Mouse (Mus musculus) bone marrow, adult 2 months (tissue): ENCODE results near the gene Ufsp1.

Experiments
- CTCF ChIP-seq: fragments of 200-500 bp; IDR thresholded peaks from 2 replicates; pipeline ENCODE4 v1.5.1; 2011; ENCODE audit warnings: low read length, control low read depth; ENCODE audit not compliant: control insufficient read depth, insufficient read depth
- POLR2A ChIP-seq: fragments of 200-500 bp; IDR thresholded peaks from 2 replicates; pipeline ENCODE4 v1.6.1; 2011; ENCODE audit warnings: low read depth, mild to moderate bottlenecking, control low read depth, low read length, borderline replicate concordance; ENCODE audit not compliant: control insufficient read depth

DNA sequence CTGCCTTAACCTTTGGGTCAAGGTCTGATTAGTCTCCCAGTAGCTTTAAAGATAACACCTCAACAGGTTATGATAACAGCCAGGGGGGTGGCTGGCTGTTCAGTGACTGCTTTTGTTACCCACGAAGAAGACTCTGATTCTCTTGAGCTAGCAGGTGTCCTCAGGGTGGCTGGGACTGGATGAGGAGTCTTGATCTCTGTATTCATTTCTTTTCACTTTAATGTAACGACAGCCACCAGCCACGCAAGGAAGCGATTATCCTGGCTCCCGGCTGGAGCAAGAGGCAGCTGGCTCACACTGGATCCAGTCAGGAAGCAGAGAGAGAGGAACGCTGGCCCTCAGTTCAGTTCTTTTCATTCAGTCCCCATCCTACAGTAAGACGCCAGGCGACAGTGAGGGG lies 42.8 kb downstream of the Ufsp1 start:
- TF ChIP-seq CTCF (no peak), POLR2A (no peak)
